Mouse (Mus musculus) kidney, embryonic 14.5 days (tissue): ENCODE data around the gene Orm3. TPM values are rescaled to one million over a fixed set of nuclear protein-coding genes. Genes with fewer than 3 reads are reported as not detected.

ENCODE experiments used
- ATAC-seq: fragments of 200-750 bp; cut with Nextera tagmentation; 2 replicates; pipeline ENCODE4 v1.8.0; 2017; ENCODE audit warnings: moderate number of reproducible peaks, mild to moderate bottlenecking, moderate TSS enrichment, moderate library complexity; ENCODE audit not compliant: low FRiP score, low TSS enrichment
- H3K27ac ChIP-seq: fragments of 300-500 bp; sonication (generic); 2 replicates; pipeline ENCODE4 v1.5.1; 2014; ENCODE audit warnings: low read depth, mild to moderate bottlenecking, low read length, moderate library complexity, mixed read lengths
- H3K27me3 ChIP-seq: fragments of 300-500 bp; sonication (generic); 2 replicates; pipeline ENCODE4 v1.6.1; 2014; ENCODE audit warnings: mild to moderate bottlenecking, low read length; ENCODE audit not compliant: control insufficient read depth, insufficient read depth
- H3K36me3 ChIP-seq: fragments of 300-500 bp; sonication (generic); 2 replicates; pipeline ENCODE4 v1.6.1; 2014; ENCODE audit warnings: low read length, mixed read lengths; ENCODE audit not compliant: control insufficient read depth, insufficient read depth
- H3K4me1 ChIP-seq: fragments of 300-500 bp; sonication (generic); 2 replicates; pipeline ENCODE4 v1.6.1; 2014; ENCODE audit warnings: low read length, mixed read lengths; ENCODE audit not compliant: control insufficient read depth, insufficient read depth
- H3K4me2 ChIP-seq: fragments of 300-500 bp; sonication (generic); replicated peaks from 2 replicates; pipeline ENCODE4 v1.6.1; 2014; ENCODE audit warnings: low read depth, mild to moderate bottlenecking, low read length
- H3K4me3 ChIP-seq: fragments of 300-500 bp; sonication (generic); 2 replicates; pipeline ENCODE4 v1.5.1; 2014; ENCODE audit warnings: mild to moderate bottlenecking, low read length
- H3K9ac ChIP-seq: fragments of 300-500 bp; sonication (generic); 2 replicates; pipeline ENCODE4 v1.6.1; 2014; ENCODE audit warnings: low read depth, mild to moderate bottlenecking, low read length, moderate library complexity
- H3K9me3 ChIP-seq: fragments of 300-500 bp; sonication (generic); 2 replicates; pipeline ENCODE4 v1.6.1; 2016; ENCODE audit warnings: low read length; ENCODE audit not compliant: control insufficient read depth
- WGBS: fragments of 180-500 bp; shearing (Covaris S2); extraction: QIAGEN DNeasy Blood & Tissue Kit; methylation state at CpG from one replicate; pipeline ENCODE4 v1.1.7; 2014; 5-methylcytosine and 5-hydroxymethylcytosine counted together
- polyA plus RNA-seq: library from polyadenylated mRNA; unstranded; fragments of >200 nt; fragmentation: Nextera tagmentation; extraction: Ambion mirVana; gene quantifications from 2 replicates; pipeline ENCODE4 v1.2.1, GENCODE M21; 2014

Orm3 gene
- polyA plus RNA-seq, 1 experiment from 2014 or later, result not detected

DNA sequence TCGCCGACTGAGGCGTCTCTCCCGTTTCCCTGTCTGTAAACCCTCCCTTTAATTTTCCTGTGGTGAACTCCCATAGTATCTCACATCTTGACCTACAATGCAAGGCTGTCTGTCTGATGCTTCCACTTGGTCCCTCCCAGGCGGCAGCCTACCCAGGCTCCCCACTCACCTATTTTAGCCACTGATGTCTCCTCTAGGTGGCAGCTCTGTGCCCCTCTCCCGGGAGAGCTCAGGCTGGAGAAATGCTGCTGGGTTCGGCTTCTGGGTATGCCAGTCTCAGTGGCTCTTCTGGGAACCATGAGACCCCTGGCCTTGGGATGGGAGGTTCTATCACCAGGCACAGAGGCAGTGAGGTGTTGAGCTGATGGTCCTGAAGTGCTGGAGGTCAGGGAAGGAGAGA is 21.5 kb downstream of the Orm3 start:
- Histone ChIP-seq H3K36me3 (peaks cover 73% of the 10 kb centered on the region), H3K9ac (no peak overlapping the region)
- 73% methylated on average over 7 of the region's 7 CpGs for WGBS

DNA sequence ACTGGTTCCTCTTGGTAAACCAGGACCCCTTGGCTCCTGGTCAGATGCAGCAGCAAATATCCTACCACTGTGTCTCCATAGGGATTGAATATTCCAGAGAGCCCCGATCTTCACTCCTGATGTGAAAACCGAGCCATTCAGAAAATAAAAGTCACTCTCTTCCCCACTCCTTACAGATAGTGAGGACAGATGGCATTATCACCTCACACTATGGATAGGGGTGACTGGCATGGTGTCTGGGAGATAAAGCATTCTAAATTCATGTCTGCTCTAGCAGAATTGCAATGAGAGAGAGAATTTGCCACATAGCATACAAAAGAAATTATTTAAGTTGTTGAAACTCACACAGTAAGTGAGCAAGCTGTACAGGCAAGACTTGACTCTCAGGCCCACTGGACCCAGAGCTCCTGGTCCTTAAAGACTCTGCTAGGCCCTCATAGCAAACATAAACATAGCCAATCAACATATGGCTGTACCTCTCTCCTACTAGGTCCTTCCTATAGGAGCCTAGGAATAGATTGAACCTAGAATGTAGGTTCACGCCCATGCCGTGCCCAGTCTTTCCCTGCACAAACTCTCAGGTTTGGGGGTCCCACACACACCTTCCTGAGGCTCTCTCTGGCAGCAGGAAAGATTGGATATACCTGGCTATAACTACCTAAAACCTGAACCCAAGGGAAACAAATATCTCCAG is 26.9 kb downstream of the Orm3 start:
- ATAC-seq, result no peak
- peaks cover 68% of the 10 kb centered on the region for H3K36me3 ChIP-seq

More for the DNA sequence above, 21.5 kb downstream of the Orm3 start:
- Histone ChIP-seq H3K27ac (no peak overlapping the region), H3K27me3 (no peaks in the 10 kb centered on the region), H3K9me3 (no peaks in the 10 kb centered on the region), H3K4me1 (no peaks in the 10 kb centered on the region), H3K4me3 (no peak overlapping the region), H3K4me2 (no peak overlapping the region)
- ATAC-seq, result no peak

DNA sequence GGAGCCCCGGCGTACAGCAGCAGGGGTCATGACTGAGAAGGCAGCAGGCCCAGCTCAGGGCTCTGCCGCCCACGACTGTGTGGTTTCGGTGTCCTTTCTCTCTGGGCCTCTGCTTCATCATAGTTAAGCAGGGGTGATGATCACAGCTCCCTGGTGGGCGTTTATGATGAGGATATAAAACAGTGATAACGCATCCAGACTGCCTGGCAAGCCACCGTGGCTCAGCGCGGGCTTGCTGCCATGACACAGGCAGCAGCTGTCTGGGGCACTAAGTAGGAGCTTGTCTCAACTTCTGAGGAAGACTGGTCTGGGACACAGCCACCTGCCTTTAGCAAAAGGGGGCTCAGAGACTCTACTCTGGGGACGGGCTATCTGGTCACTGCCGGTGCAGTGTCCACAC is 27.5 kb downstream of the Orm3 start:
- 75% methylated on average over 12 of the region's 12 CpGs for WGBS
- Histone ChIP-seq H3K4me1 (no peaks in the 10 kb centered on the region), H3K9me3 (no peaks in the 10 kb centered on the region), H3K27me3 (no peaks in the 10 kb centered on the region), H3K9ac (no peak overlapping the region), H3K36me3 (peaks cover 63% of the 10 kb centered on the region), H3K4me2 (no peak overlapping the region), H3K27ac (no peak overlapping the region), H3K4me3 (no peak overlapping the region)
- no peak for ATAC-seq

More for the DNA sequence above, 26.9 kb downstream of the Orm3 start:
- WGBS, result 82% methylated on average over 4 of the region's 4 CpGs
- Histone ChIP-seq H3K4me3 (no peak overlapping the region), H3K27me3 (no peaks in the 10 kb centered on the region), H3K27ac (no peak overlapping the region), H3K9ac (no peak overlapping the region), H3K4me2 (no peak overlapping the region), H3K4me1 (no peaks in the 10 kb centered on the region), H3K9me3 (no peaks in the 10 kb centered on the region)

DNA sequence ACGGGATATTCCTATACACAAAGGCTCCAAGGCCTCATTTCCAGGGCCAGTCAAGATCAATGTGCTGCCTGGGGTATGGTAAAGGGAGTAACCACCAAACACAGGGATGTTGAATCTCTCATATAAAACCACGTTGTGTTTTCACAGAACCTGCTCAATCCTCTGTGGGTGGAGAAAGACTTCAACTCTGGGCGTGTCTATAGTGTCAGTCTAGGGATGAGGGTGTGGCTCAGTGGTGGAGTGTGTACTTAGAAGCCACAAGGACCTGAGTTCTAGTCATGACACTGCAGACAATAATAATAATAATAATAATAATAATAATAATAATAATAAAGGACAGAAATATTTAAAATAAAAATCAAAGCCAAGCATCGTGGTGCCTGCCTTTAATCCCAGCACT is 28.3 kb downstream of the Orm3 start:
- Histone ChIP-seq H3K27me3 (no peaks in the 10 kb centered on the region), H3K36me3 (peaks cover 55% of the 10 kb centered on the region), H3K4me2 (no peak overlapping the region), H3K9me3 (no peaks in the 10 kb centered on the region), H3K9ac (no peak overlapping the region), H3K27ac (no peak overlapping the region), H3K4me3 (no peak overlapping the region), H3K4me1 (no peaks in the 10 kb centered on the region)
- ATAC-seq, result no peak
- WGBS, result 95% methylated on average over 4 of the region's 4 CpGs

DNA sequence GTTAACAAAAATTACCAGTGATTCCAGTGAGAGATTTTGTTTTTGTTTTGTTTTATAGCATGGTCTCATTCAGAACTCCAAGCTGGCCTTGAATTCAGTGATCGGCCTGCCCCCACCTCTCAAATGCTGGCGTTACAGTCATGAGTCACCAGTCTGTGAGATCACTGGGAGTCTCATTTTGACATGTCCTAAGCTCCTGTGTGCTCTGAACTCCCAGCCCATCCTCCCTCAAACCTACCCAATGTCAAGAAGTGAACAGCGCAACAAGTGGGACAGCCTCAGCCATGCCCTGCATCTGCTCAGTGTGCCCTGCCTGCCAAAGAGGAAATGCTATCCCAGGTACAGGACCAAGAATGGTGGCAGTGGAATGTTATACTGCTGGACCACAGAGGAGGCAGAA is 29.3 kb downstream of the Orm3 start:
- peaks cover 45% of the 10 kb centered on the region for H3K36me3 ChIP-seq
- ATAC-seq, result no peak
- H3K4me1 ChIP-seq, result no peaks in the 10 kb centered on the region
- no peaks in the 10 kb centered on the region for H3K9me3 ChIP-seq
- WGBS, result 88% methylated on average over 3 of the region's 3 CpGs
- H3K27ac ChIP-seq, result no peak overlapping the region
- H3K27me3 ChIP-seq, result no peaks in the 10 kb centered on the region
- H3K9ac ChIP-seq, result no peak overlapping the region
- H3K4me2 ChIP-seq, result no peak overlapping the region
- no peak overlapping the region for H3K4me3 ChIP-seq

DNA sequence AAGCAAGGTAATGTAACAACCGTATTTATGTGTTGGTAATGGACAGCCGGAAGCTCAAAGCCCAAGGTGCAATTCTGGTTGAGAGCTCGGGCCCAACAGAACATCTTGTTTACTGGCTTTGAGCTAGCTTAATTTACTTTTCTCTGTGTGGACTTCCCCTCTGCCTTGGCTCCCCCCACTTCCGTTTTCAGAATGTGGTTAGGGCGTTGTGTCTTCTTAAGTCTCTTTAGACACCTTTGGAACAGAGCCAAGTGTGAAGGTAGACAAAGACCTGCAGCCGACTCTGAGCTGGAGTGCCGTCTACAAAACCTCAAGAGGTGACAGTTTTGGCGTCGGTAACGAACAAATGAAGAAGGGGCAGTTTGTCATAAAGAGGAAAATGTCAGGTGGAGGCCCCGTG is 29.8 kb downstream of the Orm3 start:
- Histone ChIP-seq H3K9ac (no peak overlapping the region), H3K27me3 (no peaks in the 10 kb centered on the region), H3K4me3 (no peak overlapping the region), H3K9me3 (no peaks in the 10 kb centered on the region), H3K27ac (no peak overlapping the region), H3K36me3 (peaks cover 43% of the 10 kb centered on the region), H3K4me2 (no peak overlapping the region), H3K4me1 (no peaks in the 10 kb centered on the region)
- 81% methylated on average over 11 of the region's 11 CpGs for WGBS
- no peak for ATAC-seq

DNA sequence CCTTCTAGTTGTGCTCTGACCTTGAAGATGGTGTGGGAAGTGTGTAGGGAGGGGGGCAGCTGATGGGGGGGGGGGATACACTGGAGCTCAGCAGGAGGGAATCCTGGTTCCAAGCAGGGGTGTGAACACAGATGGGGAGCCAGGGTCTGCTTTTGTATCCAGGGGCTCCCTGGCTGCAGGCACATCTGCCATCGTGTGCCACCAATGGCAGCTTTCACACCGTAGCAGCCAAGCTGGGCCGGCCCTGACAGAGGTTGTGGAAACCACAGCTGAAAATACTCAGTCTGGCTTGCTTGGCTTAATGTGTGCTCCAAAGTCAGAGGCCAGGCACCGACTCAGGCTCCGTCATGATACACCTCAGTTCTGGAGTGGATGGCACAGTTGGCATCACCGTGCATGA is 32.1 kb downstream of the Orm3 start:
- H3K9me3 ChIP-seq, result no peaks in the 10 kb centered on the region
- 82% methylated on average over 6 of the region's 6 CpGs for WGBS
- H3K27me3 ChIP-seq, result no peaks in the 10 kb centered on the region
- H3K4me1 ChIP-seq, result no peaks in the 10 kb centered on the region
- no peak overlapping the region for H3K4me2 ChIP-seq
- H3K27ac ChIP-seq, result no peak overlapping the region
- no peak overlapping the region for H3K4me3 ChIP-seq
- no peak overlapping the region for H3K9ac ChIP-seq
- ATAC-seq, result no peak
- H3K36me3 ChIP-seq, result peaks cover 34% of the 10 kb centered on the region; the same call in 1 of the 2 replicates

DNA sequence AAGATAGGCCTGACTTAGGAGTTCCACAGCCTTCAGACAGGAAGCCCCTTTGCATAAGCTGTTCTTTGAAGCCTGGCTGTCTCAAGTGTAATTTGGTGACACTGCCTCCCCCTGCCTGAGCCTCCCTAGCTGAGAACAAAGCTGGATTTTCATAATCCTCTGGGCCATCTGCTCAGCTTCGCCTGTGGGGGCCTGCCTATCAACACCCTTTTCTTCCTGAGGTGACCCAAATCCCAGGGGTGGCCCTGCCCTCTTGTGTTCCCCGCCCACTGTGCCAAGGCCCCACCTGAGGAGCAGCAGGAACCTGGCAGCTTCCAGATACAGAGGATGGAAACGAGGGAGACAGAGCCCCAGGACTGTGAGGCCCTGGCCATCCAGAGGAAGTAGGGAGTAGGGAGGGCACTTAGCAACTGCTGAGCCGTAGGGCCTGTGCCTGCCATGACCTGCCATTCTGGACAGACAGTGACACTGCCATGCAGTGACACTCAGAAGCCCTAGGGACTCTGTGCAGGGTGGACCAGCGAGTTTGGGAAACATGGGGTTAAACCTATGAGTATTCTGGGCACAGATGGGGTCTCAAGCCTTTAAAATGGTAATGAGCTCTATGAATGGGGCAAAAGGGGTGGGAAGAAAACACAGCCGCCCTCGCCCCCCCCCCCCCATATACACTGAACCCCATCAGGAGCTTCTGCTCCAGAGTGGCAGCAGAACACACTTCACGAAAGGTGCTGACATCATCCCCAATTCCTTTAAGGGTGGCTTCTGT is 33.3 kb downstream of the Orm3 start:
- WGBS, result 62% methylated on average over 8 of the region's 8 CpGs
- no peak overlapping the region for H3K4me3 ChIP-seq
- no peaks in the 10 kb centered on the region for H3K9me3 ChIP-seq
- no peaks in the 10 kb centered on the region for H3K4me1 ChIP-seq
- ATAC-seq, result no peak
- H3K36me3 ChIP-seq, result peaks cover 25% of the 10 kb centered on the region
- H3K9ac ChIP-seq, result no peak overlapping the region
- H3K4me2 ChIP-seq, result no peak overlapping the region
- no peaks in the 10 kb centered on the region for H3K27me3 ChIP-seq
- no peak overlapping the region for H3K27ac ChIP-seq

DNA sequence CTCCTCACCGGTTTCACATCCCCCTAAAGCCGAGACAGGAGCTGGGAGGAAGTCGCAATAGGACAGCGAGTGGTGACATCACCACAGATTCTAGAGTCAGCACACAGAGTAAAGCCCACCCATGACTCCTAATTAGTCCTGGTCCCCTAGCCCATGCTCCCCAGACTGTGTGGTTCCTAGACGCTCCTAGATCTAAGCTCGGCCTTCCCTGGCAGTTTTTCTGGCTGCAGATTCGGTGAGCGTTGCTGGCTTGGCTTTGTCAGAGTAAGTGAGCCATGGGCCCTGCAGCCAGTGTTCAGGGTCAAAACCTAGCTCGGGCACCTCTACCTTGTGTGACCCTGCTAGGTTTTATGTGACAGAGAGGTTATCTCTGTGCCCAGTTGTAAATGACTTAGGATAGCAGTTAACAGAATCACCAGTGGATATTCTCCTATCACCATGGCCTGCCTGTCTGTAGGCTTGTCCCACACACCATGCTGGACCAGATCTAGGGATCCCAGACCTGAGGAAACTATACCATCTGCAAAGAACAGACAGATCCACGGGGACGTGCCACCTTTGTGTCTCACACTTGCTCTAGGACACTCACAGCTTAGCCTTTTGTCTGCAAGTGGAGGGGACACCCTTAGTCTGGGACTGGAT is 34.0 kb downstream of the Orm3 start:
- Histone ChIP-seq H3K9me3 (no peaks in the 10 kb centered on the region), H3K27ac (no peak overlapping the region), H3K4me3 (no peak overlapping the region), H3K27me3 (no peaks in the 10 kb centered on the region), H3K36me3 (peaks cover 30% of the 10 kb centered on the region), H3K4me2 (no peak overlapping the region), H3K9ac (no peak overlapping the region), H3K4me1 (no peaks in the 10 kb centered on the region)
- ATAC-seq, result no peak
- WGBS, result 76% methylated on average over 11 of the region's 11 CpGs
